Mouse (Mus musculus) telencephalon, adult 2 months (tissue): ENCODE results near the gene Fbxo41.

ENCODE experiments used
- DNase-seq: peaks from one replicate; pipeline ENCODE4 v3.0.0-alpha.2; 2011; ENCODE audit warnings: low read depth, low spot score

Fbxo41 gene

GRCm38 (mm10) chr6:85502911-85503250, at the start of gene Fbxo41:
Gene Fbxo41, minus strand, starts transcription at chr6:85502994.
- peak; percentile 68 for DNase-seq

- no peak for DNase-seq
Observed at GRCm38 (mm10) chr6:85547642-85548041, 44.8 kb upstream of the Fbxo41 start.

GRCm38 (mm10) chr6:85544251-85544881, 41.6 kb upstream of the Fbxo41 start:
- DNase-seq = peak; percentile 74

GRCm38 (mm10) chr6:85543351-85544175, 40.8 kb upstream of the Fbxo41 start:
- no peak for DNase-seq

- DNase-seq = no peak
Observed at GRCm38 (mm10) chr6:85522825-85523224, 20.0 kb upstream of the Fbxo41 start.

GRCm38 (mm10) chr6:85522026-85522425, 19.2 kb upstream of the Fbxo41 start:
- DNase-seq = no peak

GRCm38 (mm10) chr6:85518091-85518693, 15.4 kb upstream of the Fbxo41 start:
- DNase-seq = no peak

GRCm38 (mm10) chr6:85515941-85516340, 13.1 kb upstream of the Fbxo41 start:
- no peak for DNase-seq

- DNase-seq = peak; percentile 92
Observed at GRCm38 (mm10) chr6:85513531-85513910, 10.7 kb upstream of the Fbxo41 start, which contains the start of gene Egr4. Gene Egr4, minus strand, starts transcription at chr6:85513589.

- DNase-seq = no peak
Observed at GRCm38 (mm10) chr6:85512577-85513530, 10.1 kb upstream of the Fbxo41 start.

- DNase-seq = no peak
Observed at GRCm38 (mm10) chr6:85512056-85512440, 9.3 kb upstream of the Fbxo41 start.

GRCm38 (mm10) chr6:85511286-85512055, 8.7 kb upstream of the Fbxo41 start:
- DNase-seq = no peak

GRCm38 (mm10) chr6:85510476-85510875, 7.7 kb upstream of the Fbxo41 start:
- no peak for DNase-seq

GRCm38 (mm10) chr6:85508602-85509001, 5.8 kb upstream of the Fbxo41 start:
- DNase-seq = no peak

- no peak for DNase-seq
Observed at GRCm38 (mm10) chr6:85504908-85505307, 2.1 kb upstream of the Fbxo41 start.

GRCm38 (mm10) chr6:85502103-85502910, 487 bp downstream of the Fbxo41 start:
- no peak for DNase-seq

GRCm38 (mm10) chr6:85501571-85502102, 1.2 kb downstream of the Fbxo41 start:
- no peak for DNase-seq

GRCm38 (mm10) chr6:85500416-85500815, 2.4 kb downstream of the Fbxo41 start:
- no peak for DNase-seq

- DNase-seq = no peak
Observed at GRCm38 (mm10) chr6:85498147-85498546, 4.6 kb downstream of the Fbxo41 start.

- no peak for DNase-seq
Observed at GRCm38 (mm10) chr6:85496976-85497375, 5.8 kb downstream of the Fbxo41 start.
